Mouse (Mus musculus): ENCODE measurements around the gene Ttn. TPM values are rescaled to one million over a fixed set of nuclear protein-coding genes. Genes with fewer than 3 reads are reported as not detected.

The Ttn gene
- total and polyA plus RNA-seq, 3 experiments = under 0.01 to 0.03 TPM; not detected in 1

GRCm38 (mm10) chr2:76667200-76667599 is 315.1 kb downstream of the Ttn start:
- no peaks in the 10 kb centered on the region for H3K79me2 ChIP-seq (ENCODE audit: control insufficient read depth, insufficient read depth, low read length, poor library complexity)
- peaks cover 2 to 3% of the 10 kb centered on the region in 2 experiments; a peak in 2 of 4 replicates for H3K4me1 ChIP-seq (ENCODE audit: control insufficient read depth in 1 of 2, insufficient read depth in 2 of 2, low read length in 2 of 2)
- TF ChIP-seq RCOR1 (IDR thresholded peaks at IDR 0.05; ENCODE audit: low read depth, low read length) (peak; percentile 46; the same call in 1 of the 2 replicates), MYB (IDR thresholded peaks at IDR 0.05; ENCODE audit: low read depth, low read length) (no peak), MYC (IDR thresholded peaks at IDR 0.05; ENCODE audit: low read depth, low read length) (no peak)
- H3K27me3 ChIP-seq (ENCODE audit: control insufficient read depth in 1 of 2, insufficient read depth in 2 of 2, low read length in 2 of 2) = no peaks in the 10 kb centered on the region
- H3K4me3 ChIP-seq (ENCODE audit: control insufficient read depth in 1 of 2, insufficient read depth in 1 of 2, low read depth in 2 of 2, low read length in 2 of 2) = no peak overlapping the region
- H3K9ac ChIP-seq (ENCODE audit: control insufficient read depth, low read depth, low read length, poor library complexity, severe bottlenecking) = no peak overlapping the region
- no peak overlapping the region for H3K27ac ChIP-seq (ENCODE audit: control insufficient read depth, low read depth, low read length)
- no peak for DNase-seq (ENCODE audit: low read depth, low spot score)
- peaks cover 2 to 7% of the 10 kb centered on the region in 2 experiments; a peak in 2 of 4 replicates for H3K36me3 ChIP-seq (ENCODE audit: control insufficient read depth in 1 of 2, insufficient read depth in 2 of 2, low read length in 2 of 2)
- no peaks in the 10 kb centered on the region for H3K9me3 ChIP-seq (replicated peaks; ENCODE audit: insufficient read depth, low read length)

- H3K9ac ChIP-seq (ENCODE audit: control insufficient read depth, low read depth, low read length, poor library complexity, severe bottlenecking) = no peak overlapping the region
- DNase-seq (ENCODE audit: low read depth, low spot score) = no peak
- TF ChIP-seq EP300 (IDR thresholded peaks at IDR 0.05; ENCODE audit: low read depth in 1 of 2, low read length in 2 of 2) (no peak), TCF12 (IDR thresholded peaks at IDR 0.05; ENCODE audit: low read depth, low read length) (no peak), POLR2A (IDR thresholded peaks at IDR 0.05; ENCODE audit: control insufficient read depth in 1 of 2, insufficient read depth in 1 of 2, low read depth in 1 of 2, low read length in 2 of 2, poor library complexity in 1 of 2) (no peak), MAFK (IDR thresholded peaks at IDR 0.05; ENCODE audit: borderline replicate concordance, low read depth, low read length) (no peak), RCOR1 (IDR thresholded peaks at IDR 0.05; ENCODE audit: low read depth, low read length) (no peak), TAL1 (IDR thresholded peaks at IDR 0.05; ENCODE audit: low read length) (no peak), SIN3A (IDR thresholded peaks at IDR 0.05; ENCODE audit: low read length) (no peak), MYC (IDR thresholded peaks at IDR 0.05; ENCODE audit: low read depth, low read length) (no peak), MXI1 (IDR thresholded peaks at IDR 0.05; ENCODE audit: low read depth, low read length) (no peak), POLR2AphosphoS2 (IDR thresholded peaks at IDR 0.05; ENCODE audit: low read length) (no peak), MAZ (IDR thresholded peaks at IDR 0.05; ENCODE audit: low read depth, low read length) (no peak), ZNF384 (IDR thresholded peaks at IDR 0.05; ENCODE audit: low read depth, low read length) (no peak), E2F4 (IDR thresholded peaks at IDR 0.05; ENCODE audit: borderline replicate concordance, low read depth, low read length) (no peak), JUND (IDR thresholded peaks at IDR 0.05; ENCODE audit: low read depth, low read length) (no peak), CHD2 (IDR thresholded peaks at IDR 0.05; ENCODE audit: low read length) (no peak)
- no peaks in the 10 kb centered on the region for H3K9me3 ChIP-seq (replicated peaks; ENCODE audit: insufficient read depth, low read length)
- no peaks in the 10 kb centered on the region for H3K79me2 ChIP-seq (ENCODE audit: control insufficient read depth, insufficient read depth, low read length, poor library complexity)
- no peaks in the 10 kb centered on the region for H3K27me3 ChIP-seq (ENCODE audit: control insufficient read depth in 1 of 2, insufficient read depth in 2 of 2, low read length in 2 of 2)
- no peak overlapping the region for H3K4me3 ChIP-seq (ENCODE audit: control insufficient read depth in 1 of 2, insufficient read depth in 1 of 2, low read depth in 2 of 2, low read length in 2 of 2)
- 0 out of 4 replicates have a peak, but pooled peaks cover 0 to 2% of the 10 kb centered on the region in 2 experiments for H3K36me3 ChIP-seq (ENCODE audit: control insufficient read depth in 1 of 2, insufficient read depth in 2 of 2, low read length in 2 of 2)
- H3K27ac ChIP-seq (ENCODE audit: control insufficient read depth, low read depth, low read length) = no peak overlapping the region
- H3K4me1 ChIP-seq (ENCODE audit: control insufficient read depth in 1 of 2, insufficient read depth in 2 of 2, low read length in 2 of 2) = no peaks in the 10 kb centered on the region
These were observed 316.8 kb downstream of the Ttn start for GRCm38 (mm10) chr2:76665531-76665930.

GRCm38 (mm10) chr2:76659419-76659818 is 322.9 kb downstream of the Ttn start:
- Histone ChIP-seq H3K36me3 (ENCODE audit: control insufficient read depth in 1 of 2, insufficient read depth in 2 of 2, low read length in 2 of 2) (no peaks in the 10 kb centered on the region), H3K9ac (ENCODE audit: control insufficient read depth, low read depth, low read length, poor library complexity, severe bottlenecking) (no peak overlapping the region), H3K4me3 (ENCODE audit: control insufficient read depth in 1 of 2, insufficient read depth in 1 of 2, low read depth in 2 of 2, low read length in 2 of 2) (no peak overlapping the region), H3K79me2 (ENCODE audit: control insufficient read depth, insufficient read depth, low read length, poor library complexity) (no peaks in the 10 kb centered on the region), H3K9me3 (replicated peaks; ENCODE audit: insufficient read depth, low read length) (no peaks in the 10 kb centered on the region), H3K27ac (ENCODE audit: control insufficient read depth, low read depth, low read length) (no peak overlapping the region), H3K27me3 (ENCODE audit: control insufficient read depth in 1 of 2, insufficient read depth in 2 of 2, low read length in 2 of 2) (no peaks in the 10 kb centered on the region), H3K4me1 (ENCODE audit: control insufficient read depth in 1 of 2, insufficient read depth in 2 of 2, low read length in 2 of 2) (no peaks in the 10 kb centered on the region)
- no peak for DNase-seq (ENCODE audit: low read depth, low spot score)
- TF ChIP-seq TBP (IDR thresholded peaks at IDR 0.05; ENCODE audit: low read depth, low read length) = no peak
- no peak for TF ChIP-seq EP300 (IDR thresholded peaks at IDR 0.05; ENCODE audit: low read depth in 1 of 2, low read length in 2 of 2)
- no peak for TF ChIP-seq KAT2A (conservative IDR thresholded peaks at IDR 0.05; ENCODE audit: low read depth, low read length)
- TF ChIP-seq JUND (IDR thresholded peaks at IDR 0.05; ENCODE audit: low read depth, low read length) = no peak

All from MEL (cell line).